9 mouse cellular contexts compared by ENCODE assay signal in the genomic region with DNA sequence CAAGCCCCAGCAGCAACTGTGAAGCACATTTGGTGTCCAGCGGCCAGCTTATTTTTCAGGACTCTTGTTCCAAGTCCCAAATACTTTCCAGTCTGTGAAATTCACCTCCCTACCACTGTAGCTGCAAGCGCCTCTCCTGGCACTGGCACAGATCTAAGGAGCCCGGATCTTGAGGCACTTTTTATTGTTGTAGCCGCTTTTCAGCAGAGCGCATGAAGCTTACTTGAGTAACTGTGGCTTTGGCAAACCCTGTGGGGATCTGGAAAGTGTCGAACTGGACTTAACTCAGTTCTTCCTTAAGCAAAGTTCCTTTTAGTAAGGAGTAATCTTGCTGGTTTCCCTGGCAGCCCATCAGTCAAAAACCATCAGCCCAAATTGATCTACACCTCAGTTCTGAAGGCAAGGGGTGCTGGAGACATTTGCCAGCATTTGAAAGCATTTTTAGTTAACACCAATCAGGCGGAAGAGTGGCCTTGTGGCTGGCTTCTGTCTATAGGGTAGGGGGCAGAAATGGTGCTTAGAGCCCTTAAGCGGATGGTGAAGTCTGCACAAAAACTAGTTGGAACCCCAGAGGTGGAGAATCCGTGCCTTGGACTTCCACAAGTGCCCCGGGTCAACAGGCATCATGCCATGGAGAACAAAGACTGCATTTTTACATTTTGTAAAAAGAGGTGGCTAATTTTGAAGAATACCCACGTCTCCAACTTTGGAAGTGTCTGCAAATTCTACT. TPM values are rescaled to one million over a fixed set of nuclear protein-coding genes. Genes with fewer than 3 reads are reported as not detected.
DNase-seq lines count a peak whose midpoint lies in the region; ATAC-seq lines count a peak whose summit lies in the region.
"Had no signal": no experiment of that assay in that cellular context is flagged by ENCODE, and none has a peak within 500 bp of the region (broad histone marks: within the 10 kb centered on the region; RNA-seq: fewer than 3 reads in every experiment).

No protein-coding gene starts in this region.

- no peaks in the 10 kb centered on the region for H3K9me3 ChIP-seq in kidney, embryonic 15.5 days (replicated peaks)
- H3K9me3 ChIP-seq in forebrain, embryonic 10.5 days: no peaks in the 10 kb centered on the region
- no peaks in the 10 kb centered on the region for H3K9me3 ChIP-seq in hindbrain, embryonic 10.5 days
- H3K9me3 ChIP-seq in limb, embryonic 10.5 days (replicated peaks): no peaks in the 10 kb centered on the region
- H3K9me3 ChIP-seq in midbrain, embryonic 15.5 days: no peaks in the 10 kb centered on the region

- H3K4me2 ChIP-seq in kidney, embryonic 15.5 days: peak overlapping the region; percentile 78
- peak overlapping the region; percentile 93 for H3K4me2 ChIP-seq in midbrain, embryonic 15.5 days

- DNase-seq in kidney, postnatal 14 days: no peak
- peak; percentile 29 for DNase-seq in forebrain, embryonic 10.5 days (ENCODE audit: extremely low spot score, low spot score)
- peak; percentile 38 for DNase-seq in hindbrain, embryonic 10.5 days (ENCODE audit: low spot score)
- peak; percentile 59 for DNase-seq in limb, embryonic 10.5 days (ENCODE audit: low spot score)
- no peak for DNase-seq in natural killer cell, adult 2 months (ENCODE audit: low spot score in 2 of 2)
- no peak for DNase-seq in cerebellum, adult 9-10 months

- no peaks in the 10 kb centered on the region for H3K36me3 ChIP-seq in kidney, embryonic 15.5 days
- H3K36me3 ChIP-seq in forebrain, embryonic 10.5 days (replicated peaks): no peaks in the 10 kb centered on the region
- no peaks in the 10 kb centered on the region for H3K36me3 ChIP-seq in hindbrain, embryonic 10.5 days
- no peaks in the 10 kb centered on the region for H3K36me3 ChIP-seq in limb, embryonic 10.5 days
- H3K36me3 ChIP-seq in midbrain, embryonic 15.5 days (replicated peaks): no peaks in the 10 kb centered on the region

- peaks cover 19% of the 10 kb centered on the region for H3K27me3 ChIP-seq in kidney, embryonic 15.5 days
- H3K27me3 ChIP-seq in forebrain, embryonic 10.5 days (ENCODE audit: poor library complexity, severe bottlenecking): peaks cover 20% of the 10 kb centered on the region
- peaks cover 21% of the 10 kb centered on the region for H3K27me3 ChIP-seq in hindbrain, embryonic 10.5 days (ENCODE audit: insufficient read depth, poor library complexity, severe bottlenecking)
- no peaks in the 10 kb centered on the region for H3K27me3 ChIP-seq in limb, embryonic 10.5 days (ENCODE audit: low read depth, poor library complexity, severe bottlenecking)
- H3K27me3 ChIP-seq in midbrain, embryonic 15.5 days (replicated peaks): no peaks in the 10 kb centered on the region

- H3K27ac ChIP-seq in kidney, embryonic 15.5 days: peak overlapping the region; percentile 83
- H3K27ac ChIP-seq in forebrain, embryonic 10.5 days: peak overlapping the region; percentile 90
- peak overlapping the region; percentile 92 for H3K27ac ChIP-seq in hindbrain, embryonic 10.5 days
- H3K27ac ChIP-seq in limb, embryonic 10.5 days: peak overlapping the region; percentile 98
- H3K27ac ChIP-seq in midbrain, embryonic 15.5 days: no peak overlapping the region

- peaks cover 33% of the 10 kb centered on the region for H3K4me1 ChIP-seq in kidney, embryonic 15.5 days
- H3K4me1 ChIP-seq in forebrain, embryonic 10.5 days: peaks cover 28% of the 10 kb centered on the region
- H3K4me1 ChIP-seq in hindbrain, embryonic 10.5 days (replicated peaks): peaks cover 30% of the 10 kb centered on the region
- peaks cover 32% of the 10 kb centered on the region for H3K4me1 ChIP-seq in limb, embryonic 10.5 days
- peaks cover 16% of the 10 kb centered on the region for H3K4me1 ChIP-seq in midbrain, embryonic 15.5 days

- peak overlapping the region; percentile 71 for H3K9ac ChIP-seq in kidney, embryonic 15.5 days
- peak overlapping the region; percentile 62 for H3K9ac ChIP-seq in midbrain, embryonic 15.5 days

- no peak for ATAC-seq in kidney, embryonic 15.5 days (replicated peaks; ENCODE audit: low FRiP score)
- ATAC-seq in midbrain, embryonic 15.5 days (replicated peaks): no peak
- ATAC-seq: Patski had no signal

- H3K4me3 ChIP-seq in kidney, embryonic 15.5 days (replicated peaks): peak overlapping the region; percentile 65
- H3K4me3 ChIP-seq in forebrain, embryonic 10.5 days: peak overlapping the region; percentile 72
- H3K4me3 ChIP-seq in hindbrain, embryonic 10.5 days: peak overlapping the region; percentile 72
- peak overlapping the region; percentile 89 for H3K4me3 ChIP-seq in limb, embryonic 10.5 days
- peak overlapping the region; percentile 57 for H3K4me3 ChIP-seq in midbrain, embryonic 15.5 days

- WGBS in kidney, embryonic 15.5 days: 10% methylated on average over 11 of the region's 11 CpGs
- 17% methylated on average over 11 of the region's 11 CpGs for WGBS in forebrain, embryonic 10.5 days
- WGBS in hindbrain, embryonic 10.5 days: 17% methylated on average over 11 of the region's 11 CpGs
- WGBS in limb, embryonic 10.5 days: 9% methylated on average over 11 of the region's 11 CpGs
- WGBS in midbrain, embryonic 15.5 days: 5% methylated on average over 11 of the region's 11 CpGs

RNA-seq across cellular contexts. Expression of gene Antxr1, which starts 1.1 kb away (rescaled TPM):
- 6.2 and 6.3 TPM in 2 replicates for polyA plus RNA-seq in kidney, embryonic 15.5 days (2015; fragmentation: Nextera tagmentation; extraction: Ambion mirVana)
- polyA plus RNA-seq in forebrain, embryonic 10.5 days (2016; fragmentation: Nextera tagmentation; extraction: Ambion mirVana): 3.7 and 4.3 TPM in 2 replicates
- 2.8 and 4.0 TPM in 2 replicates for polyA plus RNA-seq in hindbrain, embryonic 10.5 days (2016; fragmentation: Nextera tagmentation; extraction: Ambion mirVana)
- 7.0 and 9.5 TPM in 2 replicates for polyA plus RNA-seq in limb, embryonic 10.5 days (2016; fragmentation: Nextera tagmentation; extraction: Ambion mirVana)
- polyA plus RNA-seq in midbrain, embryonic 15.5 days (2015; fragmentation: Nextera tagmentation; extraction: Ambion mirVana): 3.4 and 3.9 TPM in 2 replicates

RNA-seq across cellular contexts. Expression of gene Gkn1, which starts 16.2 kb away (rescaled TPM):
- not detected in 2 replicates for polyA plus RNA-seq in kidney, embryonic 15.5 days (2015; fragmentation: Nextera tagmentation; extraction: Ambion mirVana)
- not detected in 2 replicates for polyA plus RNA-seq in forebrain, embryonic 10.5 days (2016; fragmentation: Nextera tagmentation; extraction: Ambion mirVana)
- not detected in 2 replicates for polyA plus RNA-seq in hindbrain, embryonic 10.5 days (2016; fragmentation: Nextera tagmentation; extraction: Ambion mirVana)
- polyA plus RNA-seq in limb, embryonic 10.5 days (2016; fragmentation: Nextera tagmentation; extraction: Ambion mirVana): not detected in 2 replicates
- polyA plus RNA-seq in midbrain, embryonic 15.5 days (2015; fragmentation: Nextera tagmentation; extraction: Ambion mirVana): not detected in 2 replicates
- polyA plus RNA-seq: Patski had no signal

RNA-seq across cellular contexts. Expression of gene Gkn2, which starts 38.6 kb away (rescaled TPM):
- not detected in 2 replicates for polyA plus RNA-seq in kidney, embryonic 15.5 days (2015; fragmentation: Nextera tagmentation; extraction: Ambion mirVana)
- not detected in 2 replicates for polyA plus RNA-seq in forebrain, embryonic 10.5 days (2016; fragmentation: Nextera tagmentation; extraction: Ambion mirVana)
- polyA plus RNA-seq in hindbrain, embryonic 10.5 days (2016; fragmentation: Nextera tagmentation; extraction: Ambion mirVana): not detected in 2 replicates
- not detected in 2 replicates for polyA plus RNA-seq in limb, embryonic 10.5 days (2016; fragmentation: Nextera tagmentation; extraction: Ambion mirVana)
- polyA plus RNA-seq in midbrain, embryonic 15.5 days (2015; fragmentation: Nextera tagmentation; extraction: Ambion mirVana): not detected in 2 replicates
- polyA plus RNA-seq: Patski had no signal

RNA-seq across cellular contexts. Expression of gene Gkn3, which starts 54.2 kb away (rescaled TPM):
- 0.43 and 0.72 TPM in 2 replicates for polyA plus RNA-seq in kidney, embryonic 15.5 days (2015; fragmentation: Nextera tagmentation; extraction: Ambion mirVana)
- polyA plus RNA-seq in forebrain, embryonic 10.5 days (2016; fragmentation: Nextera tagmentation; extraction: Ambion mirVana): not detected in 2 replicates
- polyA plus RNA-seq in hindbrain, embryonic 10.5 days (2016; fragmentation: Nextera tagmentation; extraction: Ambion mirVana): not detected in 2 replicates
- polyA plus RNA-seq in limb, embryonic 10.5 days (2016; fragmentation: Nextera tagmentation; extraction: Ambion mirVana): not detected in 2 replicates
- polyA plus RNA-seq in midbrain, embryonic 15.5 days (2015; fragmentation: Nextera tagmentation; extraction: Ambion mirVana): 0.28 and 0.67 TPM in 2 replicates
- polyA plus RNA-seq: Patski had no signal

Comparison
In these comparisons a context has a peak if more than half of its experiments do, and no peak if none do; other contexts are left out.
1. DNase-seq: peak in forebrain, embryonic 10.5 days (single experiment), hindbrain, embryonic 10.5 days (single experiment) and limb, embryonic 10.5 days (single experiment); none in kidney, postnatal 14 days (single experiment), natural killer cell, adult 2 months (0 of 2) and cerebellum, adult 9-10 months (single experiment).
2. Peak in every context shown above with its lines, with median percentiles within 50 percentile points of each other: H3K4me3 ChIP-seq.